Mouse (Mus musculus) forebrain, embryonic 13.5 days (tissue): ENCODE data around the gene Slc7a15. TPM values are rescaled to one million over a fixed set of nuclear protein-coding genes. Genes with fewer than 3 reads are reported as not detected.

ENCODE experiments used
- ATAC-seq: fragments of 200-750 bp; cut with Nextera tagmentation; 2 replicates; pipeline ENCODE4 v1.8.0; 2017
- H3K27ac ChIP-seq: fragments of 300-500 bp; sonication (generic); 2 replicates; pipeline ENCODE4 v1.5.1; 2015; ENCODE audit warnings: inconsistent platforms, mild to moderate bottlenecking, moderate library complexity
- H3K27me3 ChIP-seq: fragments of 300-500 bp; sonication (generic); 2 replicates; pipeline ENCODE4 v1.6.1; 2015; ENCODE audit warnings: mild to moderate bottlenecking, inconsistent platforms
- H3K36me3 ChIP-seq: fragments of 300-500 bp; sonication (generic); 2 replicates; pipeline ENCODE4 v1.6.1; 2015; ENCODE audit warnings: mild to moderate bottlenecking, inconsistent platforms; ENCODE audit not compliant: poor library complexity, severe bottlenecking
- H3K4me1 ChIP-seq: fragments of 300-500 bp; sonication (generic); 2 replicates; pipeline ENCODE4 v1.6.1; 2015; ENCODE audit warnings: inconsistent platforms
- H3K4me2 ChIP-seq: fragments of 300-500 bp; sonication (generic); 2 replicates; pipeline ENCODE4 v1.6.1; 2015; ENCODE audit warnings: inconsistent platforms, mild to moderate bottlenecking, moderate library complexity
- H3K4me3 ChIP-seq: fragments of 300-500 bp; sonication (generic); 2 replicates; pipeline ENCODE4 v1.5.1; 2015; ENCODE audit warnings: mild to moderate bottlenecking, inconsistent platforms
- H3K9ac ChIP-seq: fragments of 300-500 bp; sonication (generic); 2 replicates; pipeline ENCODE4 v1.6.1; 2015; ENCODE audit warnings: mild to moderate bottlenecking, inconsistent platforms
- H3K9me3 ChIP-seq: fragments of 300-500 bp; sonication (generic); replicated peaks from 2 replicates; pipeline ENCODE4 v1.6.1; 2016; ENCODE audit warnings: inconsistent platforms
- WGBS: fragments of 180-500 bp; shearing (Covaris S2); methylation state at CpG from one replicate; pipeline ENCODE4 v1.1.7; 2015; 5-methylcytosine and 5-hydroxymethylcytosine counted together
- polyA plus RNA-seq: library from polyadenylated mRNA; unstranded; fragments of >200 nt; fragmentation: Nextera tagmentation; extraction: Ambion mirVana; gene quantifications from 2 replicates; pipeline ENCODE4 v1.2.1, GENCODE M21; 2015

The Slc7a15 gene
- polyA plus RNA-seq, 1 experiment from 2014 or later: not detected

DNA sequence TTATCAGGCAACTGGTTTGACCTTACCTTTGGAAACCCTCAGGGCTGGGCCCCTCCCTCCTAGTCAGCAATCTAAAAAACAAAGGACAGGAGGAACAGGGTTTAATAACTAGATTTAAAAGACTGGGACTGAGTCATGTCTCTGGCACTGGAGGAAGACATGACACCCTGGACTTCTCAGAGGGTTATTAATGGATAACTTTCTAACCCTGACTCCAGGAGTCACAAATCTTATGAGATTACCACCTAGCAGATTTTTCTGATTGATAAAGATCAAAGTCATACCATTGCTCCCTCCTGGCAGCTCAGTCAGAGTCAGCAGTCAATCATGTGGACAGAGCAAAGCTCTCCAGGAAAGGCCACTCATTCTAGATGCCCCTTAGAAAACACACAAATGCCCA lies 43.4 kb downstream of the Slc7a15 start:
- no peak overlapping the region for H3K4me2 ChIP-seq
- H3K9me3 ChIP-seq: no peaks in the 10 kb centered on the region
- no peak for ATAC-seq
- no peaks in the 10 kb centered on the region for H3K36me3 ChIP-seq
- no peak overlapping the region for H3K4me3 ChIP-seq
- no peak overlapping the region for H3K9ac ChIP-seq
- H3K27me3 ChIP-seq: no peaks in the 10 kb centered on the region
- no peak overlapping the region for H3K27ac ChIP-seq
- H3K4me1 ChIP-seq: no peaks in the 10 kb centered on the region

DNA sequence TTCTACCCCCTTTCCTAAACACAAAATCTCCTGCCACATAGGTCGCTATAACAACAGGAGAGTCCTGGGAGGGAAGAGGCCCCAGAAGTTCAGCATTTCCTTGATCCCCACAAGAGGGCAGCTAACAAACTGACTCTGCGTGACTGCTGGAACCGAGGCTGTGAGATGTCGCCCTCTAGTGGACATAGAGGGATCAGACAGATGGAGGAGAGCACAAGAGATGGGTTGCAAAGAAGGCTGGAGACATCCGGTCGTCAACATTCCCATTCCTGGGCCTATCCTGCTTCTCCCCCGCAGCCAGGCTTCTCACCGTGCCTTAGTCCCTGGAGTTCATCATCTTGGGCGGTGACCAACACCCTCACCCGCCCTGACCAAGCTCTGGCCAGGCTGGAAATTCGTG lies 51.5 kb downstream of the Slc7a15 start:
- Histone ChIP-seq H3K4me1 (no peaks in the 10 kb centered on the region), H3K4me3 (no peak overlapping the region), H3K4me2 (no peak overlapping the region), H3K36me3 (no peaks in the 10 kb centered on the region), H3K27ac (no peak overlapping the region), H3K9me3 (no peaks in the 10 kb centered on the region), H3K27me3 (no peaks in the 10 kb centered on the region), H3K9ac (no peak overlapping the region)
- 23% methylated on average over 11 of the region's 11 CpGs for WGBS
- peak; percentile 73 for ATAC-seq

DNA sequence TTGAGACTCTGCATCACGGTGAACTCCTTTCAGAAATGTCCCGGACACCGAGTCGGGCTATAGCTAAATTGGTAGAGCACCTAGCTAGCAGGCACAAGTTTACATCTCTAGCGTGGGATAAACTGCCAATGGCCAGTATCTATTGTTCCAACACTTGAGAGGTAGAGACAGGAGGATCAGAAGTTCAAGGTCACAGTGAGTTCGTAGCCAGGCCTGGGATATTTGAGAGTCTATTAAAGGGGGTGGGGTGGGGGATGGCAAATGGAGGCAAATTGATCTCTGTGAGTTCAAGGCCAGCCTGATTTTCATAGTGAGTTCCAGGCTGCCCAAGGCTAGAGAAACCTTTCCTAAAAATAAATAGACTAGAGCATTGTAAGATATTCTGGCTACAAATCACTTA lies 52.1 kb downstream of the Slc7a15 start:
- WGBS: 92% methylated on average over 6 of the region's 6 CpGs
- Histone ChIP-seq H3K4me2 (no peak overlapping the region), H3K4me3 (no peak overlapping the region), H3K27me3 (no peaks in the 10 kb centered on the region), H3K4me1 (no peaks in the 10 kb centered on the region), H3K9ac (no peak overlapping the region), H3K27ac (no peak overlapping the region), H3K9me3 (no peaks in the 10 kb centered on the region), H3K36me3 (no peaks in the 10 kb centered on the region)
- no peak for ATAC-seq

DNA sequence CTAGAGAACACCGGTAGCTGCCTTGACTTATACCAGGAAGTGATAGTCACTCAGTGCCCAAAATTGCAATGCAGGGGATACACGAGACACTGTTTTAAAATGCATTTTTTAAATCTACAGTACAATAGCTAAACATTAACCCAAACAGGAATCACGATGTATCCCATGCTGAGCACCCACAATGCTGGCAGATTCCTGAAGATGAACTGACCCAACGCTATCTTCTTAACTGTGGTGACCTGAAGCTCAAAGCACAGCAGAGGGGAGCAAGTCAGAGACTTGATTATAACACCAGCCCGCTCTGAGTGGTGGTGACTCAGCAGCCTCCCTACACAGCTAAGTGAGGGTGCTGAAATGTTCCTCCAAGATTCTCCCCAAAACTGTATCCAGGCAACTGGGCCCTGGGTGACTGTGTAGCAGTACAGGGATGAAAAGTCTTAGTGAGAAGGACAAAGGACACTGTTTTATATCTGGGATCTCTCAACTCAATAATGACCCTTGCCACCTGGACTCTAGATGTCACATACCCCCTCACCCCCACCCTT lies 53.7 kb downstream of the Slc7a15 start:
- H3K27ac ChIP-seq: no peak overlapping the region
- no peak overlapping the region for H3K4me3 ChIP-seq
- no peak overlapping the region for H3K4me2 ChIP-seq
- ATAC-seq: no peak
- H3K36me3 ChIP-seq: no peaks in the 10 kb centered on the region
- no peaks in the 10 kb centered on the region for H3K27me3 ChIP-seq
- no peaks in the 10 kb centered on the region for H3K9me3 ChIP-seq
- no peaks in the 10 kb centered on the region for H3K4me1 ChIP-seq
- WGBS: 85% methylated on average over 5 of the region's 5 CpGs
- no peak overlapping the region for H3K9ac ChIP-seq

DNA sequence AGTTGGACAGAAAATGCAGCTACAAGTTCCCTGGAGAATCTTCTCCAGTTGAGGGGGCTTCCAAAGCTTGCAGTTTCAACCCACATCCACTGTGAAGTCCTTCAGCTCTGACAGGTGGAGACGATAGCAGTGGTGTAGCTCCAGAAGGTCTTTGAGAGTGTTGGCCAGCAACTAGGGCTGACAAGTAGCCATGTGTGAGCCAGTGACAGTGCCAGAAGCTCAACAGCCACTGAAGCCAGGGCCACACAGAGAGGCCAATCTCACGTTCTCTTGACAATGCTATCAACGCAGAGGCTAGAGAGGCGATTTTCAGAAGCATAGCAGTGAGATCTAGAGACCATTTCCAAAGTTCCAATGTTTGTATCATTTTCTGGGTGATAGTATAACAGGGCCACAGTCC lies 56.5 kb downstream of the Slc7a15 start:
- ATAC-seq: no peak
- WGBS: 82% methylated on average over 4 of the region's 4 CpGs
- Histone ChIP-seq H3K4me1 (no peaks in the 10 kb centered on the region), H3K4me2 (no peak overlapping the region), H3K9me3 (no peaks in the 10 kb centered on the region), H3K27me3 (no peaks in the 10 kb centered on the region), H3K36me3 (no peaks in the 10 kb centered on the region), H3K27ac (no peak overlapping the region), H3K9ac (no peak overlapping the region), H3K4me3 (no peak overlapping the region)

DNA sequence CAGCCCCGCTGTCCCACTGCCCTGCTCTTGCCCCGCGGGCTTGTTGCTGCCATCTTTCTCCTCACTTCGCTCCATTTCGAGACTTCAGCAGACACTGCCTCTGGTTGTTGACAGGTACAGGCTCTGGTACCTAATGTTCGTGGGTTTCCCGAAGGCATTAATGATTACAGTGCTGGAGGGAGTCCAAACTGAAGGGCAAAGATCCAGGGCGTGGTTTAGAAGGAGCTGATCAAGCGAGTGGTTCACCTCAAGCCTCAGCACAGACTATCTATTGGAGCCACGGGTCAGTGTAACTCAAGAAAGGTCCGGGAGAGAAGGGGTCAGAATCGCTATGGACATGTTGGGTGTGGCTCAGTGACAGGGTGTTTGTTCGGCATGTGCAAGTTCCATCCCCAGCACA lies 59.4 kb downstream of the Slc7a15 start:
- H3K4me1 ChIP-seq: no peaks in the 10 kb centered on the region
- ATAC-seq: no peak
- H3K27ac ChIP-seq: no peak overlapping the region
- no peaks in the 10 kb centered on the region for H3K9me3 ChIP-seq
- H3K4me2 ChIP-seq: no peak overlapping the region
- 92% methylated on average over 13 of the region's 13 CpGs for WGBS
- no peak overlapping the region for H3K4me3 ChIP-seq
- no peaks in the 10 kb centered on the region for H3K36me3 ChIP-seq
- H3K9ac ChIP-seq: no peak overlapping the region
- no peaks in the 10 kb centered on the region for H3K27me3 ChIP-seq

DNA sequence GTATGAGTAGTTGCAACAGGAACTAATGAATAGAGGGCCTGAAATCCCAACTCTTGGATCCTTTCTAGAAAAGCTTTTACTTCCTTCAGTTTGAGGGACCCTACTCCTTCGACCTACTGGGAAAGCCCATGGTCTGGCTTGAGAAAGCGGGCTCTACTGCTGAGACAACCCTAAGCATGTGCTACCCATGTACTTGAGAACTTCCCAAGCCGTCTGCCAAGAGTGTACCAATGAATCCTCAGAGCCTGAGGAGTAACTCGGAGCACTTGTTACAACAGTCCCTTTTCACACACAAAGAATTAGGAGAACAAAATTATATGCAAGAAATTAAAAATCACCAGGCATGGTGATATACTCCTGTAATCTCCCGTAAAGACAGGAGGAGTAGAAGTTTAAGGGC lies 61.6 kb downstream of the Slc7a15 start:
- H3K4me3 ChIP-seq: no peak overlapping the region
- no peaks in the 10 kb centered on the region for H3K36me3 ChIP-seq
- H3K4me2 ChIP-seq: no peak overlapping the region
- H3K4me1 ChIP-seq: no peaks in the 10 kb centered on the region
- H3K27ac ChIP-seq: no peak overlapping the region
- no peak for ATAC-seq
- no peaks in the 10 kb centered on the region for H3K9me3 ChIP-seq
- no peaks in the 10 kb centered on the region for H3K27me3 ChIP-seq
- no peak overlapping the region for H3K9ac ChIP-seq
- 87% methylated on average over 5 of the region's 5 CpGs for WGBS

DNA sequence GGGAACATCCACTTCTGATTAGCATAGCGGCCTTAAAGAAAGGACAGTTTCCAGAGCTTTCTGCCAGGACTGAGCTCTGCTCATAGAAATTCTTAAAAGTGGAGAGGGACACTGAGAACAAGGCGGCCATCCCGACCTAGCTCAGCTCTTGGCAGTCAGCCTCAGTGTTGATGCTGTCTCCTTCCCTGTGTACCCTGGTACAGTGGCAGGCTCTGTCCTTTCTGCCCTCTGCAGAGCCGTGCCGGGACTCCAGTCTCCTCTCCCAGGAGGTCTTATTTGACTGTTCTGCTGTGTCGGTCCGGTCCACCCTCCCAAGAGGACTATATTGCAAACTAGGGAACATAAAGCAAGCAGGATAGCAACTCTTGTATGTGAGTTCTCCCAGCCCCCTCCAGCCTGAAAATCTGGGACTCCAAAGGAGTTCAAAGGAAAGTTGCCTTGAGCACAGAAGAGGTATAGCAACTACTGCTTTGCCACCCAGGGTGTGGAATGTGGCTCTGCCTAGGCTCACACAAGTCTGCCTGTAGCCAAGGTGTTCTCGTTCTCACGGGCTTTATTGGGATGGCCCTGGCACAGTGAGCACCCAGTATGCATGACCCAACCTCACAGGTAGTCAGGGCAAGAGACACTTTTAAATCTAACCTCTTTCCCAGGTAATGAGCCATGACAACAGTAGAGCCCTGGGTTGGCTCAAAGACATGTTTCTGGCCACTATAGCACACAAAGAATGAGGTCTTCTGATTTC lies 62.5 kb downstream of the Slc7a15 start:
- no peak overlapping the region for H3K27ac ChIP-seq
- H3K36me3 ChIP-seq: no peaks in the 10 kb centered on the region
- H3K27me3 ChIP-seq: no peaks in the 10 kb centered on the region
- no peak overlapping the region for H3K9ac ChIP-seq
- no peaks in the 10 kb centered on the region for H3K4me1 ChIP-seq
- WGBS: 83% methylated on average over 9 of the region's 9 CpGs
- H3K4me2 ChIP-seq: no peak overlapping the region
- no peak overlapping the region for H3K4me3 ChIP-seq
- ATAC-seq: no peak
- H3K9me3 ChIP-seq: no peaks in the 10 kb centered on the region

DNA sequence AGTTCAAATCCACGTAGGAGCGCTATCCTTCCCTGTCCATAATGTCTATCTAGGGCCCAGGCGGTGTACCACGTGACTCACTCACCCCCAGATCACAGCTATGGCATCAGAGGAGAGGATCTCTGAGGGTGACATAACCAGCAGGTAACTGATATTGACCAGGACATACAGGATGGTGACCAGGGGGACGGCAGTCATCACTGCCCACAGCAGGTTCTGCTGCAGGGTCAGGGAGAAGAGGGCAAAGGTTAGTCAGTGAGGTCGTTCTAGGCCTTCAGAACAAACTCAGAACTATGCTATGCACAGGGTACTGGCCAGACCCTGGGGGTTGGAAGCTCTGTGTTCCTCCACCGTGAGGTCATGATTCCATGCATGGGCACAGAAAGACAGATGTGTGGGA lies 63.3 kb downstream of the Slc7a15 start:
- Histone ChIP-seq H3K4me2 (no peak overlapping the region), H3K9me3 (no peaks in the 10 kb centered on the region), H3K27me3 (no peaks in the 10 kb centered on the region), H3K27ac (no peak overlapping the region), H3K36me3 (no peaks in the 10 kb centered on the region), H3K4me3 (no peak overlapping the region), H3K4me1 (no peaks in the 10 kb centered on the region), H3K9ac (no peak overlapping the region)
- 89% methylated on average over 7 of the region's 7 CpGs for whole genome bisulfite sequencing
- ATAC-seq: no peak

DNA sequence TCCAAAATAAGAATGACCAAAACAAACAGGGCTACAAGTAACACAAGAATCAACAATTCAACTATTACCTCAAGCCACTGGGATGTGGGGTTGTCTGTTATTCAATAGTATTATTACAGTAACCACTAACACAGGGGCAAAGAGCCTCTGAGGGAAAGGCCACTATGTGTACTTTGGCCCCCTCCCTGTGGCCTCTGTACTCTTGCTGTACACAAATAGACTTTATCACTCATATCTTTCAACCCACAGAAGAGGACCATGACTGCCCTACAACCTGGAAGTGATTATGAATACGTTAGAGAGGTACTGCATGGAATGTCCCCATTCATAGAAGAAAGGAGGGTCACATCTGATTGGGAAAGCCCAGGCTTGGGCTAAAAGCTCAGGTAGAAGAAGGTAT lies 64.0 kb downstream of the Slc7a15 start:
- no peaks in the 10 kb centered on the region for H3K36me3 ChIP-seq
- no peak overlapping the region for H3K9ac ChIP-seq
- H3K9me3 ChIP-seq: no peaks in the 10 kb centered on the region
- no peak overlapping the region for H3K27ac ChIP-seq
- no peaks in the 10 kb centered on the region for H3K27me3 ChIP-seq
- no peak overlapping the region for H3K4me2 ChIP-seq
- ATAC-seq: no peak
- WGBS: 81% methylated on average over 1 of the region's 1 CpGs
- H3K4me3 ChIP-seq: no peak overlapping the region
- H3K4me1 ChIP-seq: no peaks in the 10 kb centered on the region

DNA sequence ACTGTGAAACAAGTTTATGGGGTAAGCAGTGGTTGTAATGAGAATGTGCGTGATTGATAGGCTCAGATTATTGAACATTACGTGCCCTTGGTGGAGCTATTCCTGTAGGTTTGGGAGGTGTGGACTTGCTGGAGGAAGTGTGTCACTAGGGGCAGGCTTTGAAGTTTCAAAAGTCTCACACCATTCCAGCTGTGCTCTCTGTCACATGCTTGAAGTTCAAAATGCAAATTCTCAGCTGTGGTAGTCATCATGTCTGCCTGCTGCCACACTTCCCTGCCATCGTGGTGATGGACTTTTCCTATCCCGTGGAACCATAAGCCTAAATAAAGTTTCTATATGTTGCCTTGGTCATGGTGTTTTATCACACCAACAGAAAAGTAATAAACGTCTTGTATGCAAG lies 71.1 kb downstream of the Slc7a15 start:
- WGBS: 87% methylated on average over 5 of the region's 5 CpGs

DNA sequence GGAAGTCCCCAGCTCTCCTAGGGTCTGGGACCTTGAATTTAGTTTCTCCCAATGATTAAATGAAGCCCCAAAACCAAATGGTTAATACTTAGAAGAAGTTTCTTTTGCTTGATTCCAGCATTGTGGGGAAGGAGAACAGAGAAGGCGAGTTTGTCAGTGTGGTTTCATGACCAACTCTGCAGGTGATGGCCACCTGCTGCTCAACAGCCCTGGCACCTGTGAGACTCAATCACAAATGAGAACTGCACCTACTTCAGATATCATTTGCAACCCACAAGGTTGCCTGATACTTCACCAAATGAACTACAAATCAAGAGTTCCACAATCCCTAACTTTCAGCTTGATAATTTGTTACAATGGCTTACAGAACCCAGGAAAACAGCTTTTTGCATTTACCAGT lies 71.7 kb downstream of the Slc7a15 start:
- no peak overlapping the region for H3K9ac ChIP-seq
- ATAC-seq: no peak
- no peak overlapping the region for H3K4me3 ChIP-seq
- no peak overlapping the region for H3K4me2 ChIP-seq
- H3K4me1 ChIP-seq: no peaks in the 10 kb centered on the region
- H3K9me3 ChIP-seq: no peaks in the 10 kb centered on the region
- H3K36me3 ChIP-seq: no peaks in the 10 kb centered on the region
- no peak overlapping the region for H3K27ac ChIP-seq
- H3K27me3 ChIP-seq: no peaks in the 10 kb centered on the region
- 97% methylated on average over 1 of the region's 1 CpGs for WGBS

More for the DNA sequence above, 71.1 kb downstream of the Slc7a15 start:
- Histone ChIP-seq H3K27me3 (no peaks in the 10 kb centered on the region), H3K4me2 (no peak overlapping the region), H3K36me3 (no peaks in the 10 kb centered on the region), H3K9ac (no peak overlapping the region), H3K4me1 (no peaks in the 10 kb centered on the region), H3K9me3 (no peaks in the 10 kb centered on the region), H3K27ac (no peak overlapping the region), H3K4me3 (no peak overlapping the region)
- ATAC-seq: no peak

DNA sequence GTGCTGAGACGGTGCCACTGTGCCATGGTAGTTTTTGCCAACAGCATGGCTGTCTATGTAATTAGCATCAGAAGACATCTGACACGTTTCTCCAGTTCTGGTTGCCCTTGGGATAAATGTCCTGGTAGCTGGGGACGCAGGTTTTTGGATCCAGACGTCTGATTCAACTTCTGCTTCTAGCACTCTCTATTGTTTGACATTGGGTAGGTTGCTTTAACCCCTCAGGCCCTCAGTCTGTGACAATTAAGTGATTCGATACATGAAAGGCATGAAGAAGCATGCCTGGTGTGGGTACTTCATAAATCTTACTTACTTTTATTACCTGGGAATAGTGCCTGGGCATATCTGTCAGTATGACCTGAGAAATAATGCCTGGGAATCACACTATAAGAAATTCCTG lies 74.8 kb downstream of the Slc7a15 start:
- Histone ChIP-seq H3K4me1 (no peaks in the 10 kb centered on the region), H3K27ac (no peak overlapping the region), H3K9ac (no peak overlapping the region), H3K4me3 (no peak overlapping the region), H3K9me3 (no peaks in the 10 kb centered on the region), H3K36me3 (no peaks in the 10 kb centered on the region), H3K27me3 (no peaks in the 10 kb centered on the region), H3K4me2 (no peak overlapping the region)
- no peak for ATAC-seq
- WGBS: 70% methylated on average over 5 of the region's 5 CpGs
